Mouse (Mus musculus) NIH3T3 (cell line): ENCODE measurements around the gene Cfap97.
A peak's percentile ranks its signal among the peaks of the same experiment; 100 is the strongest.
"Not testable (repeated sequence)": the region's sequence is repeated elsewhere in the genome, so short reads cannot be mapped to it uniquely, and the experiment has no call there.

Experiments used
- DNase-seq: peaks from one replicate; pipeline ENCODE4 v3.0.0-alpha.2; 2012; ENCODE audit warnings: low read depth

The Cfap97 gene

GRCm38 (mm10) chr8:46151202-46152062, at the start of gene Cfap97:
TSS of gene Cfap97 (plus strand) at chr8:46151771.
- DNase-seq, result peak; percentile 63

GRCm38 (mm10) chr8:46103434-46103833, 48.1 kb upstream of the Cfap97 start:
- DNase-seq, result no peak

- DNase-seq, result no peak
Measured at GRCm38 (mm10) chr8:46107690-46108089, 43.9 kb upstream of the Cfap97 start.

- not testable (repeated sequence) for DNase-seq
Measured at GRCm38 (mm10) chr8:46113421-46114170, 38.0 kb upstream of the Cfap97 start.

GRCm38 (mm10) chr8:46117172-46117571, 34.4 kb upstream of the Cfap97 start:
- DNase-seq, result no peak

GRCm38 (mm10) chr8:46119176-46119575, 32.4 kb upstream of the Cfap97 start:
- DNase-seq, result no peak

GRCm38 (mm10) chr8:46122498-46122897, 29.1 kb upstream of the Cfap97 start:
- DNase-seq, result no peak

GRCm38 (mm10) chr8:46130426-46130825, 21.1 kb upstream of the Cfap97 start:
- no peak for DNase-seq

GRCm38 (mm10) chr8:46135546-46135945, 16.0 kb upstream of the Cfap97 start:
- DNase-seq, result not testable (repeated sequence)

GRCm38 (mm10) chr8:46137336-46137735, 14.2 kb upstream of the Cfap97 start:
- no peak for DNase-seq

- DNase-seq, result peak; percentile 53
Measured at GRCm38 (mm10) chr8:46137843-46138596, 13.6 kb upstream of the Cfap97 start.

GRCm38 (mm10) chr8:46140376-46141120, 11.0 kb upstream of the Cfap97 start:
- DNase-seq, result peak; percentile 76

- no peak for DNase-seq
Measured at GRCm38 (mm10) chr8:46141688-46142087, 9.9 kb upstream of the Cfap97 start.

- no peak for DNase-seq
Measured at GRCm38 (mm10) chr8:46142498-46143081, 9.0 kb upstream of the Cfap97 start.

GRCm38 (mm10) chr8:46143470-46143869, 8.1 kb upstream of the Cfap97 start:
- no peak for DNase-seq

- DNase-seq, result peak; percentile 46
Measured at GRCm38 (mm10) chr8:46143924-46144323, 7.6 kb upstream of the Cfap97 start.

GRCm38 (mm10) chr8:46146173-46146572, 5.4 kb upstream of the Cfap97 start:
- DNase-seq, result no peak

GRCm38 (mm10) chr8:46149306-46149705, 2.3 kb upstream of the Cfap97 start:
- peak; percentile 74 for DNase-seq

- DNase-seq, result peak; percentile 54
Measured at GRCm38 (mm10) chr8:46149782-46150181, 1.8 kb upstream of the Cfap97 start.

GRCm38 (mm10) chr8:46152064-46153031, 777 bp downstream of the Cfap97 start, which contains the start of gene Snx25:
TSS of gene Snx25 (minus strand) at chr8:46152159.
- DNase-seq, result peak; percentile 90
